Mouse (Mus musculus) layer of hippocampus, adult 11-12 months (tissue): ENCODE data around the gene Sat2.

Experiments
- DNase-seq: peaks from one replicate; pipeline ENCODE4 v3.0.0; 2022; ENCODE audit warnings: low spot score

Gene Sat2

GRCm38 (mm10) chr11:69633128-69633866 is 11.5 kb downstream of the Sat2 start:
- DNase-seq = peak; percentile 46

DNA sequence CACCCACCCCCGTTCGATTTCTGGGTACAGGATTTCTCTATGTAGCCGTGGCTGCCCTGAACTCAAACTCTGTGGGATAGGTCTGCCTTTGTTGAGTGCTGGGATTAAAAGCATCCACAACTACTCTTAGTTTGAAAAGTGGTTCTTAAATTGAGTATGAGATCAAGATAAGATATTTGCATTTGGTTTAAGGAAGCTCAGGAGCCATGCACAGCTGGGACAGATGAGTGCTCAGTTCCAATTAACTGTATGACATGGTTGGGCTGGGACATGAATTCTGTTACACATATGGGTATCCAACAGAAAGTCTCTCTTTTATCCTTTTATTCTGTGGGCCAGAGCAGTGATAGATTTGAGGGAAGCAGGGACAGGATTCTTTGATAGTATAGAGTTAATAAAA is 13.6 kb downstream of the Sat2 start:
- no peak for DNase-seq

DNA sequence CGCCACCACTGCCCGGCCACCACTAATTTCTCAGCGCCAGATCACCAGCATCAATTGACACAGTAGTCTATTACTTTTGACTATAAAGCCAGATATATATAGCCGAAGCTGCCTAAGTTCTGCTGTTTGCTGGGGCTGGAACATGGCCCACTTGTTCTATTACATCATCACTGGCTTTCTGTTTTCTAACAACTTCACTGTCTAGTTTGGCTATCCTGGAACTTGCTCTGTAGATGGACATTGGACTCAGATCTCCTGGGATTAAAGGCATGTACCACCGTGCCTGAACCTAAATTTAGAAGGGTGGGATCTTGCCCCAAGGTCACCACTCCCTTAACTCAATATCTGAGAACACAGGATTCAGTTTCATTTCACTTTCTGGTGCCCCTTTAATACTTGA is 24.0 kb downstream of the Sat2 start:
- no peak for DNase-seq

DNA sequence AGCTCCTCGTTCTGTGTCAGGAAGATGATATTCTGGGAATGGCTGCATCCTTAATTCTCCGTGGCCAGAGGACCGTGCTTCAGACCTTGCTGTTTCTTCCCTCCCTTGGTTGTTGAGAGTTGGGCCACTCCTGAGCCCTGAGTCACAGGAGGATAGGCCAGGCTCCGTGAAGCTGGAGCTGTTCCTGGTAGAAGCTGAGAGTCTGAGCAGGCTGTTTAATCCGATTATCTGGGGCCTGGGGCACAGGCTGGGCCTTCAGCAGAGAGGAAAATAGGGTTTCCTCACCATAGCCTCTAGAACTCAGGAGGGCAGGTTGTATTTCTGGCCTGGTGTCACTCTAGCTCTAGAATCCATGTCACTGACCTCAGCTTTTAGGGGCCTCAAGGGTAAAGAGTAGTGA is 31.6 kb downstream of the Sat2 start:
- no peak for DNase-seq

DNA sequence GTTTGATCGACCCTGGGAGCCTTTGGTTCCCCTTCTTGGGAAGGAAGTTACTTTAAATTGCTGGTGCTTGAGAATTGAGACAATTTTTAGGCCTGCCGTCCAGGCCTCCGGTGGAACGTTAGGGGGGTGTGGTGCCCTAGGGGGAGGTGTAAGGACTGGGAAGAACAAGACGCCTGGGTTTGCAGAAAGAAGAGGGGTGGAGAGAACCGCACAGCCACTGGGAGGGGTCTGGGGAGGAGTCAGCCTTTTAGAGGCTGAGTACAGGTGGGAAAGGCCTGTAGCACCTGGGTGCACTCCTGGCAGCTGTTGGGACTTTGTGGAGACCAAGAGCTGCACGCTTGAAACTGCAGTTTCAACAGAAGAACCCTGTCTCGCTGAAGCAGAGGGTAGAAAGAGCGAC is 32.9 kb downstream of the Sat2 start:
- no peak for DNase-seq

GRCm38 (mm10) chr11:69655264-69656064 is 33.6 kb downstream of the Sat2 start, which contains the start of gene Sox15:
TSS of gene Sox15 (plus strand) at chr11:69655314.
- peak; percentile 82 for DNase-seq

DNA sequence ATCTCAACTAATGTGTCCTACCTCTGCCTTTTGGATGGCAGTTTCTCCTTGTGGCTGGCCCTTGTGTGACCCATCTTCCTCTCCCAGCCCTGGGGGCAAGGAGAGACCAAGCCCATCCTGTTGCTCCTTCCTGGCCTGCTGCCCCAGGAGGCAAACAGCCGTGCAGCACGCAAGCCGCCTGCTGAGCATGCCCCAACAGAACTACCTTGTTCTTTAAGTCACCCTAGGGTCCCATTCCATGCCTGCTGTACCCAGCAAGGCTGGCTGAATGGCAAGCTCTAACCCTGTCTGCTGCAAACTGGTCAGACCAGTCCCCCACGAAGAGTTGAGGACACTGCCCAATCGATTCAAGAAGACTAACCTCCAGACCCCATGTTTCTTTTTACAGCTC is 34.2 kb downstream of the Sat2 start:
- no peak for DNase-seq

GRCm38 (mm10) chr11:69656617-69657461 is 35.0 kb downstream of the Sat2 start:
- DNase-seq = peak; percentile 49

DNA sequence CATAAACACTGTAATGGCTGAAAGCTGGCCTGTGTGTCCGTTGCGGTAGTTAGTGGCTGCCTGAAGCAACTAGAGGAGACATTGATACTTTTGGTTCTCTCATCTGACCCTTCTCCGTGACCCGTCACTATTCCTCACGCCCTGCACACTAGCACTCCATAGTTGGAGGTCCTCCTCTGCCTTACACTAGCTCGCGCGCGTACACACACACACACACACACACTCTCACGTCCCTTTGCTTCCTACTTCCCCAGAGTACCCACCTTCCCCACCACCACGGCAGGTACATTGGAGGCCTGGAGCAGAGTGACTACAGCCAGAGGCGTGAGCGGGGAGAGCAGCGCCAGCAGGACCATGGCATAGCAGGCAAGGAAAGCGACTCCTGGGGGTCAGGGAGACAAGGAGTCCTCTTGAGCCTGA is 35.6 kb downstream of the Sat2 start:
- DNase-seq = no peak

DNA sequence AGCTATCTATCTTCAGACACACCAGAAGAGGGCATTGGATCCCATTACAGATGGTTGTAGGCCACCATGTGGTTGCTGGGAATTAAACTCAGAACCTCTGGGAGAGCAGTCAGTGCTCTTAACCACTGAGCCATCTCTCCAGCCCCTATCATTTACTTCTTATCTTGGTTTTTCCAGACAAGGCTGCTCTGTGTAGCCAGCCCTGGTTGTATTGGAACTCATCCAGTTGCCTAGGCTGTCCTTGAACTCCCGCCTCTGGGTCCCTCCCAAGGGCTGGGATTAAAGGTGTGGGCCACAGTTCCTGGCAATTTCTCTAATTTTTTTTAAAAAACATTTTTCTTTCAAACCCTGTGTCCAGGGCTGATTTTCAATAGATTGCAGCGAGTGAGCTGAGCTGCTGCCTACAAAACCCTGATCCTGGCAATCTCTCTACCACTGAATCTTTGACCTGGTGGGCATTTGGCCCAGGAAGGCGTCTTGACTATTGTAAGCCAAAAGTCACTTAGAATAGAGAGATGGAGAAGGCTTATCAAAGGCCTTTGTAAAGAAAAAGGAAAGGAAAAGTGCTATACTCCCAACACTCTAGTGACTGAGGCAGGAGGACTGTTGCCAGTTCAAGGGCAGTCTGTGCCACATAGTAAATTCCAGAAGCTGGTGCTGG is 39.5 kb downstream of the Sat2 start:
- no peak for DNase-seq

GRCm38 (mm10) chr11:69662213-69662966 is 40.6 kb downstream of the Sat2 start, which contains the start of gene Mpdu1:
TSS of gene Mpdu1 (minus strand) at chr11:69662642.
- peak; percentile 93 for DNase-seq

DNA sequence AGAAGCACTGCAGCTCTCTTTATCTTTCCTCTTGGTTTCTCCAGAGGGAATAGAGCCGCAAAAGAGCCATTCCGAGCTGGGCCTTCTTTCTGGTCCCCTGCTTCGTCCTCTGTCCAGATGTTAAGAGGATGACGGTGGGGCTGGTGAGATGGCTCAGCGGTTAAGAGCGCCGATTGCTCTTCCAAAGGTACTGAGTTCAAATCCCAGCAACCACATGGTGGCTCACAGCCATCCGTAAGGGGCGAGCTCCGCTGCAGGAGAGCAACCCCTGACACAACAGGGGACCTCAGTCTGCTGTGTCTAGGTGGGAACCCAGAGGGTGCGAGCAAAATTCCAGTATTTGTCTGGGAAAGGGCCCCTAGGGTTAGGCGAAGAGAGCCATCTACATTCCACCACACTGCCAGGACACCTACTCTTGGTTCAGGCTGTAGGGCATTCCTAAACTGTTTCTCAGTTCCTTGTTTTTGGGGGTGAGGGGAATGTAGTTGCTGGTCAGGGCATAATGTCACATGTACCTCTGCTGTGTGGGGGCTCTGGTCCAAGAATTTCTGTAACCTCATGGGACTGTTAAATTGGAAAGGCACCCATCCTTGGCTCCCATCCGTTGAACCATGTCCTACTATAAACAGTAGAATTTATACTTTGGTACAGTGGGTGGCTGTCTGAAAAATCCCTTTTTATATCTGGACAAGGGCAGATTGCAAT is 41.3 kb downstream of the Sat2 start:
- no peak for DNase-seq

GRCm38 (mm10) chr11:69663795-69664194 is 42.0 kb downstream of the Sat2 start:
- DNase-seq = no peak

GRCm38 (mm10) chr11:69664841-69665240 is 43.0 kb downstream of the Sat2 start:
- no peak for DNase-seq

DNA sequence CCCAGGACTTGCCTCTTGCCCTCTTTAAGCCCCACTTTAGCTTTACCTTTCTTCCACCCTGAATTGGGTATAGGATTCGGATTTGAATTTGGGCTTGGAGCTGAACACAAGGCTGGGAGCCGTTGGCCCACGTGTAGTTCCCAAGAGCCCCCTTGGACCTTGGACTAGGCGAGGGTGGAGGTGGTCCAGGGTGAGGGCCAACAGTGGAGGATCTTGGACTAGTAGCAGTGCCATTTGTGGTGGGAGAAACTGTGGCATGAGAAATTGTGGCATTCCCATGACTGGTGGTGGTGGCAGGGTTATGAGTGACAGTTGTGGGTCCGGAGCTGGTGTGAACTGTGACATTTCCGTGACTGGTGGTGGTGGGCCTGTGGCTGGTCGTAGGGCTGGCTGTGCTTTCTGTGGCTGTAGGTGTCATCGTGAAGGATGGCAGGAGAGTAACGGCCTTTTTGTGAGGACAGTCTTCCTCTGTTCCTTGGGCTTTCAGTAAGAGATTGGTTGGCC is 43.7 kb downstream of the Sat2 start:
- no peak for DNase-seq

DNA sequence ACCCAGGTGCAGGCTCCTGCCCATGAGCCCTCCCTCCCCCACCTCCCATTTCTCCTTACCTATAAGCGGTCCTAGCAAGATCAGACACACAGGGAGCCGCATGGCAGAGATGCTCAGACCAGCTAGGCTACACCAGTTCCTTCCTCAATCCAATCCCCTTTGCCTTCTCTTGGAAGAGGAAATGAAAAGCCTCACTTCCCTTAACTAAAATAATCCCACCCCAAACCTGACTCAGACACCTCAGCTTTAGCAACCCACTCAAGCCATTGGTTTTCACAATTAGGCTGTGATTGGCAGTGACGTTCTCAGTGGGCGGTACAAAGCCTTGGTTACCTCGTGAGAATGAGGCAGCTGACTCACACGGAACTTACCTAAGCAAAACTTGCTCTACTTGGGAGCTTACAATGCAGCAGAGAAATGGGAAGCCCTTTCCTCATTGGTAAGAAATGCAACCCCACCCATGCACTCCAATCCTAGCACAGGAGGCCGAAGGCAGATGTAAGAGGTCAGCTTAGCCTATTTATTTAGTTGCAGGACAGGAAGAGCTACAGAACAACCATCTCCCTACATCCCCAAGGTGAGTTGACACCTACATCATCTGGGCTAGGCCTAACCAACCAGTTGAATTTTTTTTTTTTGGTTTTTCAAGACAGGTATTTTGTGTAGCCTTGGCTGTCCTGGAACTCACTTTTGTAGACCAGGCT is 44.3 kb downstream of the Sat2 start, which contains the start of gene Cd68:
Cd68 (minus strand) TSS at position 193 of the 704 bp plus-strand sequence.
- peak; percentile 80 for DNase-seq

- DNase-seq = no peak
These were observed 44.8 kb downstream of the Sat2 start for GRCm38 (mm10) chr11:69666665-69667005.

GRCm38 (mm10) chr11:69670786-69671725 is 49.2 kb downstream of the Sat2 start:
- peak; percentile 96 for DNase-seq
